Mouse (Mus musculus) bone marrow, adult 2 months (tissue): ENCODE measurements around the gene C2cd4d. TPM values are rescaled to one million over a fixed set of nuclear protein-coding genes. Genes with fewer than 3 reads are reported as not detected.

Experiments used
- H3K27ac ChIP-seq: fragments of 200-500 bp; 2 replicates; pipeline ENCODE4 v1.5.1; 2012; ENCODE audit warnings: low read depth, mild to moderate bottlenecking, control low read depth, inconsistent platforms, low read length; ENCODE audit not compliant: control insufficient read depth, poor library complexity, insufficient read depth
- H3K4me1 ChIP-seq: fragments of 200-500 bp; 2 replicates; pipeline ENCODE4 v1.6.1; 2011; ENCODE audit warnings: low read length; ENCODE audit not compliant: control insufficient read depth, insufficient read depth
- H3K4me3 ChIP-seq: fragments of 200-500 bp; replicated peaks from 2 replicates; pipeline ENCODE3; 2011; ENCODE audit warnings: mild to moderate bottlenecking, low read depth, low read length, control low read depth; ENCODE audit not compliant: control insufficient read depth
- CTCF ChIP-seq: fragments of 200-500 bp; IDR thresholded peaks from 2 replicates; pipeline ENCODE4 v1.5.1; 2011; ENCODE audit warnings: low read length, control low read depth; ENCODE audit not compliant: control insufficient read depth, insufficient read depth
- POLR2A ChIP-seq: fragments of 200-500 bp; IDR thresholded peaks from 2 replicates; pipeline ENCODE4 v1.6.1; 2011; ENCODE audit warnings: low read depth, mild to moderate bottlenecking, control low read depth, low read length, borderline replicate concordance; ENCODE audit not compliant: control insufficient read depth
- WGBS: fragments of 180-500 bp; shearing (Covaris S2); methylation state at CpG from one replicate; pipeline ENCODE4 v1.1.7; 2018; 5-methylcytosine and 5-hydroxymethylcytosine counted together
- polyA plus RNA-seq: library from polyadenylated mRNA; stranded (reverse); fragments of >200 nt; gene quantifications from 2 replicates; pipeline ENCODE4 v1.2.4, GENCODE M21; 2011; ENCODE audit warnings: low replicate concordance; ENCODE audit not compliant: missing spikeins, insufficient read depth, insufficient read length

Gene C2cd4d
- polyA plus RNA-seq, 1 experiment: not detected

- no peaks in the 10 kb centered on the region for H3K4me1 ChIP-seq
- H3K4me3 ChIP-seq: peak overlapping the region; percentile 50
- TF ChIP-seq POLR2A (no peak), CTCF (no peak)
- WGBS: 6% methylated on average over 25 of the region's 25 CpGs
- H3K27ac ChIP-seq: peak overlapping the region; percentile 14; the same call in 1 of the 2 replicates
These were observed 50.3 kb downstream of the C2cd4d start for GRCm38 (mm10) chr3:94412530-94412929.

- peak within 1 kb of the TSS; percentile 14; the same call in 1 of the 2 replicates for H3K27ac ChIP-seq
- no peaks in the 10 kb centered on the region for H3K4me1 ChIP-seq
- WGBS: 6% methylated on average over 52 of the region's 52 CpGs
- peak within 1 kb of the TSS; percentile 50 for H3K4me3 ChIP-seq
- TF ChIP-seq CTCF: no peak
- TF ChIP-seq POLR2A: peak; percentile 38; the same call in 1 of the 2 replicates
These were observed 50.9 kb downstream of the C2cd4d start, which contains the start of gene Tdrkh for GRCm38 (mm10) chr3:94413031-94413679. TSS of gene Tdrkh (plus strand) at chr3:94413273.

Other genes starting within 250 kb of the C2cd4d start
- gene Gm10696, start 184.2 kb upstream of the C2cd4d start, polyA plus RNA-seq: not detected in 2 replicates
- gene Gm5286, start 165.7 kb upstream of the C2cd4d start, polyA plus RNA-seq: not detected in 2 replicates
- gene Gm4778, start 98.4 kb upstream of the C2cd4d start, polyA plus RNA-seq: not detected in 2 replicates
- gene Them4, start 52.3 kb upstream of the C2cd4d start, polyA plus RNA-seq: 0.74 and 2.3 TPM in 2 replicates
- gene Them5, start 20.3 kb upstream of the C2cd4d start, polyA plus RNA-seq: not detected in 2 replicates
- gene Rorc, start 10.4 kb downstream of the C2cd4d start, polyA plus RNA-seq: 0.54 and 0.57 TPM in 2 replicates
- gene Lingo4, start 36.1 kb downstream of the C2cd4d start, polyA plus RNA-seq: 0.36 and 1.2 TPM in 2 replicates
- 3.4 TPM in 2 replicates for gene Tdrkh, start 50.8 kb downstream of the C2cd4d start, polyA plus RNA-seq
- 22.2 and 30.4 TPM in 2 replicates for gene Mrpl9, start 80.9 kb downstream of the C2cd4d start, polyA plus RNA-seq
- gene Oaz3, start 81.5 kb downstream of the C2cd4d start, polyA plus RNA-seq: 1.2 and 1.7 TPM in 2 replicates
- gene Celf3, start 115.9 kb downstream of the C2cd4d start, polyA plus RNA-seq: 0.61 TPM in 1 of 2 replicates, not detected in the other
- gene Riiad1, start 117.9 kb downstream of the C2cd4d start, polyA plus RNA-seq: 3.5 and 13.6 TPM in 2 replicates
- 13.9 and 14.1 TPM in 2 replicates for gene Snx27, start 220.3 kb downstream of the C2cd4d start, polyA plus RNA-seq